ENCODE assay signal across 1 mouse cellular context in the genomic region with DNA sequence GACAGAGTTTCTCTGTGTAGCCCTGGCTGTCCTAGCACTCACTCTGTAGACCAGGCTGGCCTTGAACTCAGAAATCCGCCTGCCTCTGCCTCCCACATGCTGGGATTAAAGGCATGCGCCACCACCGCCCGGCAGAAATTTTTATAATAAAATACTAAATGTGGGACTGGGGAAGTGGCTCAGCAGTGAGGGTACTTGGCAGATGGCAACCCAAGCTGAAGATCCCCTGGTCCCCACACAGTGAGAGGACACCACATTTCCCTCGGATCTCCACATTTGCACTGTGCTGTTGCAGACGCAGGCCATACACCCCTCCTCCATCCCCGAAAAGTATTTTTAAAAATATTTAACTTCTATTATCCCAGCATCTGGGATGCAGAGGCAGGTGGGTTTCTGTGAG.
TF ChIP-seq lines count a peak whose summit lies in the region.

No protein-coding gene starts in this region.

TF ChIP-seq in MEL, 35 proteins besides CTCF, POLR2A, EP300 and RAD21:
- TF ChIP-seq ZMIZ1 (IDR thresholded peaks at IDR 0.05; ENCODE audit: low read depth, low read length) (no peak), CHD1 (IDR thresholded peaks at IDR 0.05; ENCODE audit: low read depth, low read length) (no peak), HCFC1 (IDR thresholded peaks at IDR 0.05; ENCODE audit: low read depth, low read length) (no peak), JUND (IDR thresholded peaks at IDR 0.05; ENCODE audit: low read depth, low read length) (no peak), MAFK (IDR thresholded peaks at IDR 0.05; ENCODE audit: borderline replicate concordance, low read depth, low read length) (no peak), CHD2 (IDR thresholded peaks at IDR 0.05; ENCODE audit: low read length) (no peak), NRF1 (IDR thresholded peaks at IDR 0.05; ENCODE audit: insufficient read depth, low read depth, low read length, poor library complexity, severe bottlenecking) (no peak), RCOR1 (IDR thresholded peaks at IDR 0.05; ENCODE audit: low read depth, low read length) (no peak), USF1 (IDR thresholded peaks at IDR 0.05; ENCODE audit: low read depth, low read length) (no peak), NELFE (IDR thresholded peaks at IDR 0.05; ENCODE audit: low read depth, low read length) (no peak), TAL1 (IDR thresholded peaks at IDR 0.05; ENCODE audit: low read length) (no peak), MYC (IDR thresholded peaks at IDR 0.05; ENCODE audit: low read depth, low read length) (no peak), GABPA (IDR thresholded peaks at IDR 0.05; ENCODE audit: low read depth, low read length) (no peak)
